Mouse (Mus musculus) spleen, adult 2 months (tissue): ENCODE data around the gene Gm12887. TPM values are rescaled to one million over a fixed set of nuclear protein-coding genes. Genes with fewer than 3 reads are reported as not detected.

ENCODE experiments used
- DNase-seq, 2 experiments: peaks; one replicate each; pipeline versions ENCODE4 v3.0.0 to v3.0.0-alpha.2; 2012 to 2021; ENCODE audit warnings: low spot score in 2 of 2, low read depth in 1 of 2
- H3K27ac ChIP-seq: fragments of 200-500 bp; 2 replicates; pipeline ENCODE4 v1.5.1; 2012; ENCODE audit warnings: low read length, inconsistent platforms; ENCODE audit not compliant: insufficient read depth
- H3K27me3 ChIP-seq: fragments of 200-500 bp; 2 replicates; pipeline ENCODE4 v1.6.1; 2012; ENCODE audit warnings: mild to moderate bottlenecking, moderate library complexity, low read length, inconsistent platforms; ENCODE audit not compliant: control insufficient read depth, insufficient read depth
- H3K36me3 ChIP-seq: fragments of 200-500 bp; 2 replicates; pipeline ENCODE4 v1.6.1; 2012; ENCODE audit warnings: mild to moderate bottlenecking, low read length, inconsistent platforms; ENCODE audit not compliant: control insufficient read depth, insufficient read depth
- H3K4me1 ChIP-seq: fragments of 200-500 bp; 2 replicates; pipeline ENCODE4 v1.6.1; 2011; ENCODE audit warnings: inconsistent platforms; ENCODE audit not compliant: control insufficient read depth, insufficient read depth, insufficient read length
- H3K4me3 ChIP-seq: fragments of 200-500 bp; 2 replicates; pipeline ENCODE4 v1.5.1; 2011; ENCODE audit warnings: mild to moderate bottlenecking, inconsistent platforms; ENCODE audit not compliant: insufficient read depth, insufficient read length; ENCODE audit errors: extremely low read depth
- CTCF ChIP-seq: fragments of 200-500 bp; IDR thresholded peaks from 2 replicates; pipeline ENCODE4 v1.5.1; 2011; ENCODE audit warnings: mild to moderate bottlenecking, inconsistent platforms; ENCODE audit not compliant: insufficient read depth, insufficient read length, insufficient replicate concordance; ENCODE audit errors: extremely low read depth
- POLR2A ChIP-seq: fragments of 200-500 bp; IDR thresholded peaks from 2 replicates; pipeline ENCODE4 v1.6.1; 2011; ENCODE audit warnings: low read depth, low read length, inconsistent platforms
- WGBS: fragments of 180-500 bp; shearing (Covaris S2); methylation state at CpG from one replicate; pipeline ENCODE4 v1.1.7; 2018; 5-methylcytosine and 5-hydroxymethylcytosine counted together
- polyA plus RNA-seq: library from polyadenylated mRNA; depleted of rRNA; stranded (reverse); fragments of >200 nt; gene quantifications from 2 replicates; pipeline ENCODE4 v1.2.3, GENCODE M21; 2012; rRNA removed

Gm12887 gene
- not detected in 2 replicates for polyA plus RNA-seq

DNA sequence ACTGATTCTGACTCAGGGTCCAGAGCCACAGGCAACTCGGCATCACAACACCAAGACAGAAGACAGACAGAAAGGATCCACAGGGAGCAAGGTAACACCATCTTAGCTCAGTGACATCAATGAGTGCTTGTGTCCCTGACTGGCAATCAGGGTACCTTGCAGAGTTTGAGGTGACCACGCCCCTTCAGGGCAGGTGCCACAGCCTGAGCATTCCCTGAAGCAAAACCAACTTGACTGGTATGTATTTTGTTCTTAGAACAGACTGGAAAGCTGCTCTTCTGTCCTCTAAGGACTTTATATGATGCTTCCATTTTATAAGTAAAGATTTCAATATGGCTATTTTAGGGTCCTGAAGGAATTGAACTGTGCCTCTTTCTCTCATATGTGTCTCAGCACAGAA lies at the start of gene Gm12887:
Gene Gm12887, minus strand, starts transcription at position 101 of the 400 bp plus-strand sequence.
- H3K27ac ChIP-seq = no peak within 1 kb of the TSS
- no peak for DNase-seq
- H3K4me1 ChIP-seq = no peaks in the 10 kb centered on the region
- no peak within 1 kb of the TSS for H3K4me3 ChIP-seq
- 40% methylated on average over 2 of the region's 2 CpGs for WGBS
- no peaks in the 10 kb centered on the region for H3K27me3 ChIP-seq
- TF ChIP-seq CTCF = no peak
- no peak for TF ChIP-seq POLR2A
- no peaks in the 10 kb centered on the region for H3K36me3 ChIP-seq

DNA sequence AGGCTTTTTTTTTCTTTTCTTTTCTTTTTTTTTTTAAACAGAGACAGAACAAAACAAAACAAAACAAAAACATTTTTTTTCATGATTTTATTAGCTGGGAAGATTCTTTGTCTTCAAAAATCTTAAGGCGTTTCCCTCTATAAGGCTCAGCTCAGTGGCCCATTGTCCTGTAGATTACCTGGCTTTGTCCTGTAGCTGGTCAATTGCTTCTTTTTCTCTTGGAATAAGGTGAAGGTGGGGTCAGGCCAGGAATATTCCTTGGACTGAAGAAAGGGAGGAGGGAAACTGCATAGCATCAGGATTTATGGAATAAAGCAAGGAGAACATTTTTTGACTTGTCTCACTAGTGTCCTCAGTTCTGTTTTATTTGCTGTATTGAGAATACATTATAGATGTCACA lies 35.1 kb upstream of the Gm12887 start:
- H3K36me3 ChIP-seq = no peaks in the 10 kb centered on the region
- TF ChIP-seq POLR2A (no peak), CTCF (no peak)
- H3K4me1 ChIP-seq = no peaks in the 10 kb centered on the region
- H3K4me3 ChIP-seq = no peak overlapping the region
- no peaks in the 10 kb centered on the region for H3K27me3 ChIP-seq
- no peak overlapping the region for H3K27ac ChIP-seq
- DNase-seq = no peak
- 86% methylated on average over 1 of the region's 1 CpGs for WGBS

Other genes with a start within 250 kb of the Gm12887 start
- gene Gm12886, start 199.0 kb downstream of the Gm12887 start, polyA plus RNA-seq = not detected in 2 replicates